Mouse (Mus musculus): Measurements from ENCODE around the gene Gm20696. TPM values are rescaled to one million over a fixed set of nuclear protein-coding genes. Genes with fewer than 3 reads are reported as not detected.

Gene Gm20696
- polyA plus RNA-seq, 1 experiment = 0.24 TPM

- H3K4me3 ChIP-seq (ENCODE audit: low read depth, low read length) = no peak overlapping the region
- H3K27ac ChIP-seq (ENCODE audit: insufficient read depth, low read length) = no peak overlapping the region
- H3K9ac ChIP-seq (ENCODE audit: low read depth, poor library complexity, severe bottlenecking) = no peak overlapping the region
- no peaks in the 10 kb centered on the region for H3K4me1 ChIP-seq (ENCODE audit: control insufficient read depth, insufficient read depth, low read length)
- TF ChIP-seq CTCF (IDR thresholded peaks at IDR 0.05; ENCODE audit: low read depth, low read length) (no peak), EP300 (IDR thresholded peaks at IDR 0.05; ENCODE audit: insufficient read depth, low read depth, low read length) (no peak), POLR2A (IDR thresholded peaks at IDR 0.05; ENCODE audit: insufficient read depth, low read length) (no peak)
- no peaks in the 10 kb centered on the region; the same call in 1 of the 2 replicates for H3K27me3 ChIP-seq (ENCODE audit: control insufficient read depth, insufficient read depth, low read length, poor library complexity, severe bottlenecking)
- H3K9me3 ChIP-seq (replicated peaks; ENCODE audit: control insufficient read depth, insufficient read depth, low read length, poor library complexity, severe bottlenecking) = no peaks in the 10 kb centered on the region
- no peaks in the 10 kb centered on the region for H3K36me3 ChIP-seq (ENCODE audit: control insufficient read depth, insufficient read depth, low read length, poor library complexity, severe bottlenecking)
Observed at GRCm38 (mm10) chr6:99409602-99410001, 257.0 kb downstream of the Gm20696 start.

DNA sequence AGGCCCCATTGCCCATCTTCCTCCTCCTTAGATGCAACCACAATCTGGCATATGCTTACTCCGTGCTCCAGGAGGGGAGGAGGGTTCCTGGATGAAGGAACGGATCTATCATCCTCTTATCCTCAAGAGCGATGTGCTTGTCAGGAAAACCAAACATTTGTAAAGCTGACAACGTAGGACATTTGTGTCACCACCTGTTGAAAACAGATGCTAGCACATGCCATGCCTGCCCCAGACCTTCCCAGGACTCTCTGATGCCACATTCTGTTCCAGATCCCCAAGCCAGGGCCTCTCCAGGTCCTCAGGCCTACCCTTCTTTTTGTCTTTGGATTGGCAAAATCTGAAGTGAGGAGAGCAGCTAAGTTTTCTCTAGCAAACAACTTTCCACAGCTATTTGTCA lies 257.7 kb downstream of the Gm20696 start:
- H3K27ac ChIP-seq (ENCODE audit: insufficient read depth, low read length) = no peak overlapping the region
- H3K9me3 ChIP-seq (replicated peaks; ENCODE audit: control insufficient read depth, insufficient read depth, low read length, poor library complexity, severe bottlenecking) = no peaks in the 10 kb centered on the region
- H3K27me3 ChIP-seq (ENCODE audit: control insufficient read depth, insufficient read depth, low read length, poor library complexity, severe bottlenecking) = no peaks in the 10 kb centered on the region; the same call in 1 of the 2 replicates
- H3K4me3 ChIP-seq (ENCODE audit: low read depth, low read length) = no peak overlapping the region
- H3K36me3 ChIP-seq (ENCODE audit: control insufficient read depth, insufficient read depth, low read length, poor library complexity, severe bottlenecking) = no peaks in the 10 kb centered on the region
- no peak for TF ChIP-seq POLR2A (IDR thresholded peaks at IDR 0.05; ENCODE audit: insufficient read depth, low read length)
- TF ChIP-seq CTCF (IDR thresholded peaks at IDR 0.05; ENCODE audit: low read depth, low read length) = no peak
- TF ChIP-seq EP300 (IDR thresholded peaks at IDR 0.05; ENCODE audit: insufficient read depth, low read depth, low read length) = no peak
- H3K4me1 ChIP-seq (ENCODE audit: control insufficient read depth, insufficient read depth, low read length) = no peaks in the 10 kb centered on the region
- H3K9ac ChIP-seq (ENCODE audit: low read depth, poor library complexity, severe bottlenecking) = no peak overlapping the region

- no peaks in the 10 kb centered on the region for H3K36me3 ChIP-seq (ENCODE audit: control insufficient read depth, insufficient read depth, low read length, poor library complexity, severe bottlenecking)
- TF ChIP-seq POLR2A (IDR thresholded peaks at IDR 0.05; ENCODE audit: insufficient read depth, low read length) = no peak
- no peak for TF ChIP-seq EP300 (IDR thresholded peaks at IDR 0.05; ENCODE audit: insufficient read depth, low read depth, low read length)
- no peak for TF ChIP-seq CTCF (IDR thresholded peaks at IDR 0.05; ENCODE audit: low read depth, low read length)
- H3K27me3 ChIP-seq (ENCODE audit: control insufficient read depth, insufficient read depth, low read length, poor library complexity, severe bottlenecking) = no peaks in the 10 kb centered on the region; the same call in 1 of the 2 replicates
- no peak overlapping the region for H3K9ac ChIP-seq (ENCODE audit: low read depth, poor library complexity, severe bottlenecking)
- no peak overlapping the region for H3K27ac ChIP-seq (ENCODE audit: insufficient read depth, low read length)
- no peaks in the 10 kb centered on the region for H3K9me3 ChIP-seq (replicated peaks; ENCODE audit: control insufficient read depth, insufficient read depth, low read length, poor library complexity, severe bottlenecking)
- no peak overlapping the region for H3K4me3 ChIP-seq (ENCODE audit: low read depth, low read length)
- no peaks in the 10 kb centered on the region for H3K4me1 ChIP-seq (ENCODE audit: control insufficient read depth, insufficient read depth, low read length)
Observed at GRCm38 (mm10) chr6:99403755-99404390, 262.7 kb downstream of the Gm20696 start.

- no peaks in the 10 kb centered on the region for H3K4me1 ChIP-seq (ENCODE audit: control insufficient read depth, insufficient read depth, low read length)
- H3K9ac ChIP-seq (ENCODE audit: low read depth, poor library complexity, severe bottlenecking) = no peak overlapping the region
- H3K27me3 ChIP-seq (ENCODE audit: control insufficient read depth, insufficient read depth, low read length, poor library complexity, severe bottlenecking) = no peaks in the 10 kb centered on the region; the same call in 1 of the 2 replicates
- no peak for TF ChIP-seq EP300 (IDR thresholded peaks at IDR 0.05; ENCODE audit: insufficient read depth, low read depth, low read length)
- TF ChIP-seq POLR2A (IDR thresholded peaks at IDR 0.05; ENCODE audit: insufficient read depth, low read length) = no peak
- TF ChIP-seq CTCF (IDR thresholded peaks at IDR 0.05; ENCODE audit: low read depth, low read length) = no peak
- no peak overlapping the region for H3K4me3 ChIP-seq (ENCODE audit: low read depth, low read length)
- H3K27ac ChIP-seq (ENCODE audit: insufficient read depth, low read length) = no peak overlapping the region
- no peaks in the 10 kb centered on the region for H3K9me3 ChIP-seq (replicated peaks; ENCODE audit: control insufficient read depth, insufficient read depth, low read length, poor library complexity, severe bottlenecking)
- H3K36me3 ChIP-seq (ENCODE audit: control insufficient read depth, insufficient read depth, low read length, poor library complexity, severe bottlenecking) = no peaks in the 10 kb centered on the region
Observed at GRCm38 (mm10) chr6:99402941-99403340, 263.7 kb downstream of the Gm20696 start.

GRCm38 (mm10) chr6:99402370-99402769 lies 264.2 kb downstream of the Gm20696 start:
- H3K36me3 ChIP-seq (ENCODE audit: control insufficient read depth, insufficient read depth, low read length, poor library complexity, severe bottlenecking) = no peaks in the 10 kb centered on the region
- no peaks in the 10 kb centered on the region for H3K4me1 ChIP-seq (ENCODE audit: control insufficient read depth, insufficient read depth, low read length)
- no peak overlapping the region for H3K27ac ChIP-seq (ENCODE audit: insufficient read depth, low read length)
- H3K9ac ChIP-seq (ENCODE audit: low read depth, poor library complexity, severe bottlenecking) = no peak overlapping the region
- H3K27me3 ChIP-seq (ENCODE audit: control insufficient read depth, insufficient read depth, low read length, poor library complexity, severe bottlenecking) = no peaks in the 10 kb centered on the region; the same call in 1 of the 2 replicates
- no peak overlapping the region for H3K4me3 ChIP-seq (ENCODE audit: low read depth, low read length)
- no peak for TF ChIP-seq CTCF (IDR thresholded peaks at IDR 0.05; ENCODE audit: low read depth, low read length)
- TF ChIP-seq POLR2A (IDR thresholded peaks at IDR 0.05; ENCODE audit: insufficient read depth, low read length) = no peak
- TF ChIP-seq EP300 (IDR thresholded peaks at IDR 0.05; ENCODE audit: insufficient read depth, low read depth, low read length) = no peak
- H3K9me3 ChIP-seq (replicated peaks; ENCODE audit: control insufficient read depth, insufficient read depth, low read length, poor library complexity, severe bottlenecking) = no peaks in the 10 kb centered on the region

GRCm38 (mm10) chr6:99401801-99402200 lies 264.8 kb downstream of the Gm20696 start:
- H3K4me1 ChIP-seq (ENCODE audit: control insufficient read depth, insufficient read depth, low read length) = no peaks in the 10 kb centered on the region
- H3K9ac ChIP-seq (ENCODE audit: low read depth, poor library complexity, severe bottlenecking) = no peak overlapping the region
- no peaks in the 10 kb centered on the region for H3K27me3 ChIP-seq (ENCODE audit: control insufficient read depth, insufficient read depth, low read length, poor library complexity, severe bottlenecking)
- no peak overlapping the region for H3K27ac ChIP-seq (ENCODE audit: insufficient read depth, low read length)
- no peak overlapping the region for H3K4me3 ChIP-seq (ENCODE audit: low read depth, low read length)
- no peak for TF ChIP-seq CTCF (IDR thresholded peaks at IDR 0.05; ENCODE audit: low read depth, low read length)
- TF ChIP-seq EP300 (IDR thresholded peaks at IDR 0.05; ENCODE audit: insufficient read depth, low read depth, low read length) = no peak
- TF ChIP-seq POLR2A (IDR thresholded peaks at IDR 0.05; ENCODE audit: insufficient read depth, low read length) = no peak
- no peaks in the 10 kb centered on the region for H3K9me3 ChIP-seq (replicated peaks; ENCODE audit: control insufficient read depth, insufficient read depth, low read length, poor library complexity, severe bottlenecking)
- no peaks in the 10 kb centered on the region for H3K36me3 ChIP-seq (ENCODE audit: control insufficient read depth, insufficient read depth, low read length, poor library complexity, severe bottlenecking)

Measured in ES-Bruce4 (cell line).